Mouse (Mus musculus) limb, embryonic 14.5 days (tissue): Measurements from ENCODE around the gene Csnk2a2. TPM values are rescaled to one million over a fixed set of nuclear protein-coding genes. Genes with fewer than 3 reads are reported as not detected.
A peak's percentile ranks its signal among the peaks of the same experiment; 100 is the strongest.

Experiments
- ATAC-seq: fragments of 200-750 bp; cut with Nextera tagmentation; 2 replicates; pipeline ENCODE4 v1.8.0; 2017; ENCODE audit warnings: low read depth, moderate number of reproducible peaks, moderate TSS enrichment; ENCODE audit not compliant: low FRiP score
- DNase-seq: peaks from one replicate; pipeline ENCODE4 v3.0.0-alpha.2; 2015; ENCODE audit warnings: low spot score
- H3K27ac ChIP-seq: fragments of 300-500 bp; sonication (generic); replicated peaks from 2 replicates; pipeline ENCODE4 v1.5.1; 2014; ENCODE audit warnings: low read depth, mild to moderate bottlenecking, low read length, moderate library complexity, mixed read lengths
- H3K27me3 ChIP-seq: fragments of 300-500 bp; sonication (generic); 2 replicates; pipeline ENCODE4 v1.6.1; 2014; ENCODE audit warnings: low read length, mixed read lengths; ENCODE audit not compliant: control insufficient read depth, insufficient read depth
- H3K36me3 ChIP-seq: fragments of 300-500 bp; sonication (generic); 2 replicates; pipeline ENCODE4 v1.6.1; 2014; ENCODE audit warnings: mild to moderate bottlenecking, low read length, moderate library complexity, mixed read lengths; ENCODE audit not compliant: control insufficient read depth, insufficient read depth
- H3K4me1 ChIP-seq: fragments of 300-500 bp; sonication (generic); 2 replicates; pipeline ENCODE4 v1.6.1; 2014; ENCODE audit warnings: antibody characterized with exemption, low read length, mixed read lengths; ENCODE audit not compliant: control insufficient read depth, insufficient read depth
- H3K4me2 ChIP-seq: fragments of 300-500 bp; sonication (generic); replicated peaks from 2 replicates; pipeline ENCODE4 v1.6.1; 2014; ENCODE audit warnings: low read depth, mild to moderate bottlenecking, low read length, moderate library complexity; ENCODE audit not compliant: severe bottlenecking
- H3K4me3 ChIP-seq: fragments of 300-500 bp; sonication (generic); replicated peaks from 2 replicates; pipeline ENCODE4 v1.5.1; 2014; ENCODE audit warnings: low read length
- H3K9ac ChIP-seq: fragments of 300-500 bp; sonication (generic); 2 replicates; pipeline ENCODE4 v1.6.1; 2014; ENCODE audit warnings: mild to moderate bottlenecking, low read depth, low read length, moderate library complexity; ENCODE audit not compliant: severe bottlenecking
- H3K9me3 ChIP-seq: fragments of 300-500 bp; sonication (generic); 2 replicates; pipeline ENCODE4 v1.6.1; 2016; ENCODE audit warnings: low read length; ENCODE audit not compliant: control insufficient read depth
- POLR2A ChIP-seq: fragments of 200-500 bp; IDR thresholded peaks from 2 replicates; pipeline ENCODE4 v1.8.0; 2012; ENCODE audit warnings: inconsistent platforms, mild to moderate bottlenecking, moderate library complexity, borderline replicate concordance; ENCODE audit not compliant: insufficient read depth, insufficient read length; ENCODE audit errors: extremely low read depth
- WGBS: fragments of 180-500 bp; shearing (Covaris S2); extraction: QIAGEN DNeasy Blood & Tissue Kit; methylation state at CpG from one replicate; pipeline ENCODE4 v1.1.7; 2014; 5-methylcytosine and 5-hydroxymethylcytosine counted together
- polyA plus RNA-seq, 2 experiments: library from polyadenylated mRNA; depleted of rRNA in 1 of 2; stranded (reverse) in 1 of 2; unstranded in 1 of 2; fragments of >200 nt; fragmentation: Nextera tagmentation in 1 of 2; extraction: Ambion mirVana in 1 of 2; gene quantifications; 2 replicates each; pipeline versions ENCODE4 v1.2.1 to v1.2.3; 2012 to 2014

Csnk2a2 gene
- polyA plus RNA-seq, 2 experiments: 22.5 to 57.4 TPM

GRCm38 (mm10) chr8:95437341-95437992 is 52.4 kb downstream of the Csnk2a2 start:
- ATAC-seq (no peak), DNase-seq (no peak)
- 53% methylated on average over 5 of the region's 5 CpGs for WGBS

GRCm38 (mm10) chr8:95435930-95436329 is 53.9 kb downstream of the Csnk2a2 start:
- H3K9ac ChIP-seq: no peak overlapping the region
- no peaks in the 10 kb centered on the region for H3K36me3 ChIP-seq
- no peak overlapping the region for H3K4me2 ChIP-seq
- ATAC-seq (no peak), DNase-seq (no peak)
- peaks cover 17% of the 10 kb centered on the region for H3K4me1 ChIP-seq
- 94% methylated on average over 3 of the region's 3 CpGs for WGBS
- no peaks in the 10 kb centered on the region for H3K27me3 ChIP-seq
- TF ChIP-seq POLR2A: no peak
- H3K9me3 ChIP-seq: no peaks in the 10 kb centered on the region
- no peak overlapping the region for H3K27ac ChIP-seq
- H3K4me3 ChIP-seq: no peak overlapping the region

More at GRCm38 (mm10) chr8:95437341-95437992, 52.4 kb downstream of the Csnk2a2 start:
- Histone ChIP-seq H3K27ac (no peak overlapping the region), H3K9me3 (no peaks in the 10 kb centered on the region), H3K9ac (no peak overlapping the region), H3K27me3 (no peaks in the 10 kb centered on the region), H3K4me1 (peaks cover 16% of the 10 kb centered on the region), H3K4me2 (no peak overlapping the region), H3K4me3 (no peak overlapping the region), H3K36me3 (no peaks in the 10 kb centered on the region)
- no peak for TF ChIP-seq POLR2A

- WGBS: 89% methylated on average over 9 of the region's 9 CpGs
- no peak overlapping the region; the same call in 1 of the 2 replicates for H3K27ac ChIP-seq
- no peak for TF ChIP-seq POLR2A
- H3K9ac ChIP-seq: no peak overlapping the region
- H3K4me1 ChIP-seq: peaks cover 17% of the 10 kb centered on the region
- H3K4me3 ChIP-seq: peak overlapping the region; percentile 63; the same call in 1 of the 2 replicates
- H3K36me3 ChIP-seq: no peaks in the 10 kb centered on the region
- ATAC-seq (no peak), DNase-seq (no peak)
- H3K9me3 ChIP-seq: no peaks in the 10 kb centered on the region
- H3K27me3 ChIP-seq: no peaks in the 10 kb centered on the region
- H3K4me2 ChIP-seq: peak overlapping the region; percentile 83; the same call in 1 of the 2 replicates
These were observed 54.4 kb downstream of the Csnk2a2 start for GRCm38 (mm10) chr8:95435471-95435870.

DNA sequence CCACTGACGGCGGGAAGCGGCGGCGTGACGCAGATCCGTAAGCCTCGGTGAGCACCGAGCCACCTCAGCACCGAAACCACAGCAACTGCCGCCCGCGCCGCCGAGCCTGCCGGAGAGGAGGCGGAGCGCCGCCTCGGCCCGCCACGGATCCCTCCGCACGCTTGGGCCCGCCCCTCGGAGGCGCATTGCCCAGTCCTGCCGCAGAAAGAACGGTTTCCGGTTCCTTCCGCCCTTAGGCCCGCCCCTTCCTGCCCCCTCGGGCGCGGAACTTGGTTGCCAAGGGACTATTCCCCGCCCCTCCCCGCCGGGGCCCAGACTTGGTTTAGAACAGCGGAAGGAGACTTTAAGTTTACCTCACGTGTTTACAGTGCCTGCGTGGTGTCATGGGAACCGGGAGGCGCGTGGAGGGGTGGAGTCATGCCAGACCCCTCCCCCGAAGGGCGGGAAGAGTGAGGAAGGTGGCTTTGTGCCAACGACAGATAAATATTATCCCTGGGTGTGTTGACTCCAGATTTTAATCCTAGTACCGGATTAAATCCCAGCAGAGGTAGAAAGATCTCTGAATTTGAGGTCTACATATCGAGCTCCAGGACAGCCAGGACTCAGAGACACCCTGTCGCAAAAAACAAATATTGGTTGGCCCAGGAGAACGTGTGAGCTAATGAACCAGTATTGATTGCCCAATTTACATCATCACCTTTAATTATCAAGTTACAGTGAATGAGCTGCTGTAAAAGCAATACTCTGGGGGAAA is 55.0 kb downstream of the Csnk2a2 start, which contains the start of gene Cfap20:
Gene Cfap20 (minus strand): TSS at position 184 of the 754 bp plus-strand sequence.
- Histone ChIP-seq H3K9me3 (no peaks in the 10 kb centered on the region), H3K36me3 (no peaks in the 10 kb centered on the region), H3K4me3 (peak within 1 kb of the TSS; percentile 63), H3K27ac (peak within 1 kb of the TSS; percentile 81), H3K27me3 (no peaks in the 10 kb centered on the region), H3K4me2 (peak within 1 kb of the TSS; percentile 83), H3K9ac (peak within 1 kb of the TSS; percentile 86), H3K4me1 (peaks cover 21% of the 10 kb centered on the region)
- ATAC-seq: peak; percentile 97
- under 1% methylated on average over 30 of the region's 51 CpGs for WGBS
- peak; percentile 99 for DNase-seq
- peak; percentile 71; the same call in 1 of the 2 replicates for TF ChIP-seq POLR2A

- DNase-seq (peak; percentile 40), ATAC-seq (peak; percentile 44)
- Histone ChIP-seq H3K4me3 (peak overlapping the region; percentile 63), H3K9ac (peak overlapping the region; percentile 86), H3K4me2 (peak overlapping the region; percentile 83), H3K4me1 (peaks cover 26% of the 10 kb centered on the region), H3K9me3 (no peaks in the 10 kb centered on the region), H3K27ac (peak overlapping the region; percentile 81), H3K36me3 (no peaks in the 10 kb centered on the region), H3K27me3 (no peaks in the 10 kb centered on the region)
- 1% methylated on average over 20 of the region's 25 CpGs for WGBS
- TF ChIP-seq POLR2A: no peak
These were observed 55.6 kb downstream of the Csnk2a2 start for GRCm38 (mm10) chr8:95434233-95434632.
